Mouse (Mus musculus): ENCODE measurements around the gene Tnfrsf13b. TPM values are rescaled to one million over a fixed set of nuclear protein-coding genes. Genes with fewer than 3 reads are reported as not detected.

The Tnfrsf13b gene
- polyA plus RNA-seq, 1 experiment: 0.49 TPM

GRCm38 (mm10) chr11:61108911-61109361, 17.6 kb upstream of the Tnfrsf13b start:
- Histone ChIP-seq H3K27me3 (ENCODE audit: control insufficient read depth) (no peaks in the 10 kb centered on the region; the same call in 1 of the 2 replicates), H3K9me3 (ENCODE audit: control insufficient read depth, low read length) (no peaks in the 10 kb centered on the region), H3K4me1 (ENCODE audit: control insufficient read depth) (peaks cover 6% of the 10 kb centered on the region), H3K4me3 (replicated peaks) (no peak overlapping the region), H3K36me3 (ENCODE audit: control insufficient read depth) (no peaks in the 10 kb centered on the region)
- TF ChIP-seq TAL1 (IDR thresholded peaks at IDR 0.05; ENCODE audit: low read length): no peak
- TF ChIP-seq GATA1 (IDR thresholded peaks at IDR 0.05; ENCODE audit: low read length): no peak

- no peak for TF ChIP-seq GATA1 (IDR thresholded peaks at IDR 0.05; ENCODE audit: low read length)
- no peak for TF ChIP-seq TAL1 (IDR thresholded peaks at IDR 0.05; ENCODE audit: low read length)
- no peaks in the 10 kb centered on the region for H3K4me1 ChIP-seq (ENCODE audit: control insufficient read depth)
- H3K36me3 ChIP-seq (ENCODE audit: control insufficient read depth): no peaks in the 10 kb centered on the region
- no peaks in the 10 kb centered on the region; the same call in 1 of the 2 replicates for H3K27me3 ChIP-seq (ENCODE audit: control insufficient read depth)
- no peaks in the 10 kb centered on the region for H3K9me3 ChIP-seq (ENCODE audit: control insufficient read depth, low read length)
- H3K4me3 ChIP-seq (replicated peaks): no peak overlapping the region
Observed at GRCm38 (mm10) chr11:61109707-61110106, 16.8 kb upstream of the Tnfrsf13b start.

- H3K9me3 ChIP-seq (ENCODE audit: control insufficient read depth, low read length): no peaks in the 10 kb centered on the region
- H3K27me3 ChIP-seq (ENCODE audit: control insufficient read depth): no peaks in the 10 kb centered on the region; the same call in 1 of the 2 replicates
- TF ChIP-seq TAL1 (IDR thresholded peaks at IDR 0.05; ENCODE audit: low read length) (no peak), GATA1 (IDR thresholded peaks at IDR 0.05; ENCODE audit: low read length) (no peak)
- no peak overlapping the region for H3K4me3 ChIP-seq (replicated peaks)
- H3K36me3 ChIP-seq (ENCODE audit: control insufficient read depth): no peaks in the 10 kb centered on the region
- H3K4me1 ChIP-seq (ENCODE audit: control insufficient read depth): no peaks in the 10 kb centered on the region
Observed at GRCm38 (mm10) chr11:61110113-61110512, 16.4 kb upstream of the Tnfrsf13b start.

- Histone ChIP-seq H3K9me3 (ENCODE audit: control insufficient read depth, low read length) (no peaks in the 10 kb centered on the region), H3K4me3 (replicated peaks) (no peak overlapping the region), H3K36me3 (ENCODE audit: control insufficient read depth) (no peaks in the 10 kb centered on the region), H3K4me1 (ENCODE audit: control insufficient read depth) (no peaks in the 10 kb centered on the region; the same call in 1 of the 2 replicates), H3K27me3 (ENCODE audit: control insufficient read depth) (no peaks in the 10 kb centered on the region; the same call in 1 of the 2 replicates)
- TF ChIP-seq GATA1 (IDR thresholded peaks at IDR 0.05; ENCODE audit: low read length): no peak
Observed at GRCm38 (mm10) chr11:61110928-61111327, 15.6 kb upstream of the Tnfrsf13b start.

- no peak for TF ChIP-seq GATA1 (IDR thresholded peaks at IDR 0.05; ENCODE audit: low read length)
- no peak for TF ChIP-seq TAL1 (IDR thresholded peaks at IDR 0.05; ENCODE audit: low read length)
- Histone ChIP-seq H3K4me3 (replicated peaks) (no peak overlapping the region), H3K27me3 (ENCODE audit: control insufficient read depth) (no peaks in the 10 kb centered on the region), H3K9me3 (ENCODE audit: control insufficient read depth, low read length) (no peaks in the 10 kb centered on the region), H3K36me3 (ENCODE audit: control insufficient read depth) (no peaks in the 10 kb centered on the region), H3K4me1 (ENCODE audit: control insufficient read depth) (no peaks in the 10 kb centered on the region; the same call in 1 of the 2 replicates)
Observed at GRCm38 (mm10) chr11:61111472-61111871, 15.1 kb upstream of the Tnfrsf13b start.

- no peak for TF ChIP-seq TAL1 (IDR thresholded peaks at IDR 0.05; ENCODE audit: low read length)
- H3K36me3 ChIP-seq (ENCODE audit: control insufficient read depth): no peaks in the 10 kb centered on the region
- H3K4me1 ChIP-seq (ENCODE audit: control insufficient read depth): no peaks in the 10 kb centered on the region; the same call in 1 of the 2 replicates
- H3K27me3 ChIP-seq (ENCODE audit: control insufficient read depth): no peaks in the 10 kb centered on the region
- no peak overlapping the region for H3K4me3 ChIP-seq (replicated peaks)
- no peaks in the 10 kb centered on the region for H3K9me3 ChIP-seq (ENCODE audit: control insufficient read depth, low read length)
Observed at GRCm38 (mm10) chr11:61112323-61112995, 14.1 kb upstream of the Tnfrsf13b start.

- H3K27me3 ChIP-seq (ENCODE audit: control insufficient read depth): no peaks in the 10 kb centered on the region
- 0 out of 2 replicates have a peak, but pooled peaks cover 5% of the 10 kb centered on the region for H3K9me3 ChIP-seq (ENCODE audit: control insufficient read depth, low read length)
- no peak for TF ChIP-seq GATA1 (IDR thresholded peaks at IDR 0.05; ENCODE audit: low read length)
- H3K36me3 ChIP-seq (ENCODE audit: control insufficient read depth): no peaks in the 10 kb centered on the region
- H3K4me1 ChIP-seq (ENCODE audit: control insufficient read depth): no peaks in the 10 kb centered on the region; the same call in 1 of the 2 replicates
- H3K4me3 ChIP-seq (replicated peaks): no peak overlapping the region
Observed at GRCm38 (mm10) chr11:61116226-61116625, 10.3 kb upstream of the Tnfrsf13b start.

GRCm38 (mm10) chr11:61119996-61120583, 6.5 kb upstream of the Tnfrsf13b start:
- no peak overlapping the region for H3K4me3 ChIP-seq (replicated peaks)
- H3K36me3 ChIP-seq (ENCODE audit: control insufficient read depth): no peaks in the 10 kb centered on the region
- TF ChIP-seq TAL1 (IDR thresholded peaks at IDR 0.05; ENCODE audit: low read length): no peak
- TF ChIP-seq GATA1 (IDR thresholded peaks at IDR 0.05; ENCODE audit: low read length): no peak
- no peaks in the 10 kb centered on the region; the same call in 1 of the 2 replicates for H3K4me1 ChIP-seq (ENCODE audit: control insufficient read depth)
- H3K9me3 ChIP-seq (ENCODE audit: control insufficient read depth, low read length): 0 out of 2 replicates have a peak, but pooled peaks cover 5% of the 10 kb centered on the region
- no peaks in the 10 kb centered on the region for H3K27me3 ChIP-seq (ENCODE audit: control insufficient read depth)

- no peaks in the 10 kb centered on the region for H3K27me3 ChIP-seq (ENCODE audit: control insufficient read depth)
- H3K9me3 ChIP-seq (ENCODE audit: control insufficient read depth, low read length): 0 out of 2 replicates have a peak, but pooled peaks cover 5% of the 10 kb centered on the region
- TF ChIP-seq TAL1 (IDR thresholded peaks at IDR 0.05; ENCODE audit: low read length): no peak
- no peak for TF ChIP-seq GATA1 (IDR thresholded peaks at IDR 0.05; ENCODE audit: low read length)
- no peaks in the 10 kb centered on the region for H3K36me3 ChIP-seq (ENCODE audit: control insufficient read depth)
- no peak overlapping the region for H3K4me3 ChIP-seq (replicated peaks)
- H3K4me1 ChIP-seq (ENCODE audit: control insufficient read depth): no peaks in the 10 kb centered on the region
Observed at GRCm38 (mm10) chr11:61122283-61122768, 4.2 kb upstream of the Tnfrsf13b start.

All from erythroblast, embryonic 14.5 days (primary cell).